Mouse (Mus musculus) midbrain, embryonic 12.5 days (tissue): Measurements from ENCODE around the gene Klf16. TPM values are rescaled to one million over a fixed set of nuclear protein-coding genes. Genes with fewer than 3 reads are reported as not detected.

ENCODE experiments used
- ATAC-seq: fragments of 200-750 bp; cut with Nextera tagmentation; 2 replicates; pipeline ENCODE4 v1.8.0; 2017; ENCODE audit warnings: low read depth, moderate TSS enrichment, moderate library complexity; ENCODE audit not compliant: low FRiP score
- H3K27ac ChIP-seq: fragments of 300-500 bp; sonication (generic); replicated peaks from 2 replicates; pipeline ENCODE4 v1.5.1; 2016; ENCODE audit warnings: mild to moderate bottlenecking
- H3K27me3 ChIP-seq: fragments of 300-500 bp; sonication (generic); 2 replicates; pipeline ENCODE4 v1.6.1; 2016; ENCODE audit warnings: mild to moderate bottlenecking
- H3K36me3 ChIP-seq: fragments of 300-500 bp; sonication (generic); 2 replicates; pipeline ENCODE4 v1.6.1; 2016
- H3K4me1 ChIP-seq: fragments of 300-500 bp; sonication (generic); 2 replicates; pipeline ENCODE4 v1.6.1; 2016
- H3K4me2 ChIP-seq: fragments of 300-500 bp; sonication (generic); replicated peaks from 2 replicates; pipeline ENCODE4 v1.6.1; 2016; ENCODE audit warnings: mild to moderate bottlenecking, moderate library complexity
- H3K4me3 ChIP-seq: fragments of 300-500 bp; sonication (generic); 2 replicates; pipeline ENCODE4 v1.5.1; 2016; ENCODE audit warnings: mild to moderate bottlenecking
- H3K9ac ChIP-seq: fragments of 300-500 bp; sonication (generic); replicated peaks from 2 replicates; pipeline ENCODE4 v1.6.1; 2016; ENCODE audit warnings: mild to moderate bottlenecking, moderate library complexity
- H3K9me3 ChIP-seq: fragments of 300-500 bp; sonication (generic); 2 replicates; pipeline ENCODE4 v1.6.1; 2016; ENCODE audit warnings: mild to moderate bottlenecking
- WGBS: fragments of 180-500 bp; shearing (Covaris S2); methylation state at CpG from one replicate; pipeline ENCODE4 v1.1.7; 2016; 5-methylcytosine and 5-hydroxymethylcytosine counted together
- polyA plus RNA-seq: library from polyadenylated mRNA; unstranded; fragments of >200 nt; fragmentation: Nextera tagmentation; extraction: Ambion mirVana; gene quantifications from 2 replicates; pipeline ENCODE4 v1.2.1, GENCODE M21; 2016

Gene Klf16
- polyA plus RNA-seq, 1 experiment from 2014 or later = 6.1 TPM

DNA sequence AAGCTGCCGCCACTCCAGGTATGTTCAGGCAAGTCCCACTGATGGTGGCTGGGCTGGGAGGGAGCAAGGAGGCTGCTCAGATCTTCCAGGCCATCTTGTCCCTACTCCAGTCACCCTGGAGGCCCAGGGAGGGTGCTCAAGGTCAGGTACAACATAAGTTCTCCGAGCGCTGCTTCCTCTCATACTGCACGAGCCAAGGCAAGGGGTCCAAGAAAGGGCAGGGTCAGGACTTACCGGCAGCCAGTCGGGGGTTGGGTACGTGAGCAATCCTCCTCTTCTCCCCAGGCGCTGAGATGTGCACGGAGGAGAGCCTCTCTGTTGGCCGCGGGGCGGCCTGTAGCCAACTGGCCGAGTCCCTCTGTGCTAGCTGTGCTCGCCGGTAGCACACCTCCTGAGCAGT, 29.6 kb downstream of the Klf16 start:
- no peaks in the 10 kb centered on the region for H3K27me3 ChIP-seq
- no peak overlapping the region for H3K4me3 ChIP-seq
- no peaks in the 10 kb centered on the region for H3K9me3 ChIP-seq
- no peaks in the 10 kb centered on the region for H3K4me1 ChIP-seq
- no peak overlapping the region for H3K4me2 ChIP-seq
- H3K36me3 ChIP-seq = peaks cover 83% of the 10 kb centered on the region
- WGBS = 90% methylated on average over 15 of the region's 15 CpGs
- ATAC-seq = no peak
- no peak overlapping the region for H3K27ac ChIP-seq
- no peak overlapping the region for H3K9ac ChIP-seq

GRCm38 (mm10) chr10:80546945-80547344, 30.2 kb downstream of the Klf16 start:
- peaks cover 89% of the 10 kb centered on the region for H3K36me3 ChIP-seq
- H3K4me2 ChIP-seq = no peak overlapping the region
- H3K9me3 ChIP-seq = no peaks in the 10 kb centered on the region
- H3K4me1 ChIP-seq = no peaks in the 10 kb centered on the region
- H3K27ac ChIP-seq = no peak overlapping the region
- no peak overlapping the region for H3K9ac ChIP-seq
- no peak for ATAC-seq
- H3K27me3 ChIP-seq = no peaks in the 10 kb centered on the region
- no peak overlapping the region for H3K4me3 ChIP-seq
- WGBS = 96% methylated on average over 4 of the region's 4 CpGs

- H3K9me3 ChIP-seq = no peaks in the 10 kb centered on the region
- peaks cover 95% of the 10 kb centered on the region for H3K36me3 ChIP-seq
- 90% methylated on average over 8 of the region's 8 CpGs for WGBS
- H3K27me3 ChIP-seq = no peaks in the 10 kb centered on the region
- no peak overlapping the region for H3K27ac ChIP-seq
- ATAC-seq = no peak
- H3K4me1 ChIP-seq = no peaks in the 10 kb centered on the region
- H3K9ac ChIP-seq = no peak overlapping the region
- no peak overlapping the region for H3K4me2 ChIP-seq
- H3K4me3 ChIP-seq = no peak overlapping the region
Observed at GRCm38 (mm10) chr10:80545590-80545989, 31.5 kb downstream of the Klf16 start.

GRCm38 (mm10) chr10:80543873-80544272, 33.2 kb downstream of the Klf16 start:
- Histone ChIP-seq H3K27me3 (peaks cover 3% of the 10 kb centered on the region), H3K4me2 (no peak overlapping the region), H3K4me3 (no peak overlapping the region), H3K9me3 (no peaks in the 10 kb centered on the region), H3K4me1 (peaks cover 2% of the 10 kb centered on the region; the same call in 1 of the 2 replicates), H3K27ac (no peak overlapping the region), H3K9ac (no peak overlapping the region), H3K36me3 (peaks cover 78% of the 10 kb centered on the region)
- no peak for ATAC-seq
- 94% methylated on average over 14 of the region's 14 CpGs for WGBS

DNA sequence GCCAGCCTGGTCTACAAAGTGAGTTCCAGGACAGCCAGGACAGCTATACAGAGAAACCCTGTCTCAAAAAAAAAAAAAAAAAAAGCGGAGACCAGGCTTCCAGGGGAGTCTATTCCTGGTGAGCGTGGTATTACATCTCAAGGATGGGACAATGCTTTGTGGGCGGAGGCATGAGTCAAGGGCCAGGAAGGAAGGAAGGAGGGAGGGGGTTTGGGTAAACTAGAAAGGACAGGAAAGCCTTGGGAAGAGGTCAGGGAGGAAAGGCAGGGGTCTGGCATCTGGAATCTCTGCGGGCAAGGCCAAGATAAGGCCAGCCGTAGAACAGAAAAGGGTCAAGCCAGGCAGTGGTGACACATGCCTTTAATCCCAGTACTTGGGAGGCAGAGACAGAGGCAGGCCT, 37.6 kb downstream of the Klf16 start:
- no peak for ATAC-seq
- Histone ChIP-seq H3K4me3 (no peak overlapping the region), H3K9me3 (no peaks in the 10 kb centered on the region)

DNA sequence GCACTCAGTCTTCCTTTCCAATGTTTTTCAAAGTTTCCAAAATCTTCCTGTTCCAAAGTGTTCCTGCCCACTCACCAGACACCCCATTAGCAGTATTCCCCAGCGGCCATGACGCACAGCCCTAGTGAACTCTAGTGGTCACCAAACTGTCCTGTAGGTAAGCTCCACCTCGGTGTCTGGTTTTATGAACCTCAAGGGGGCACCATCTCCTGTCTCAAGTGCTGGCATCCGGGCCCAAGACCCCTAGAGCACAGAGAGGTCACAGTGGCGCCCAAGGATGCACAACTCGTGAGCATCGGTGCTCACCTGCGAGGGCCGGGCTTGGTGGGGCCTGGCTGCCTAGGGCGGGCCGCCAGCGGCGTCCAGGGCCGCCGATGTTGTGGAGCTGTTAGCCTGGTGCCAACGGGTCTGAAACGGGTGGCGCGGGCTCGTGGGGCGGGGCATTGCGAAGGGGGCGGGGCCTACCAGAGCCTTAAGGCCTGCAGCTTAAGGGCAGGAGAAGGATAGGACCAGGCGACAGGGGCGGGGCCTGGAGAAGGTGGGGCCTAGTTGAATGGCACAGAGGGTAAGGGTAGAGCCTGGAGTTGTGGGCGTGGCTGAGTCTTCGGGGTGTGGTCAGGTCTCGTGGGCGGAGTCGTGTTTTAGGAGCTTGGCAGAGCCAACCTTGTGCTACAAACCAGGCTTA, 38.3 kb downstream of the Klf16 start, which contains the start of gene Atp8b3:
Gene Atp8b3 (minus strand): TSS at position 415 of the 685 bp plus-strand sequence.
- 2% methylated on average over 30 of the region's 30 CpGs for WGBS
- Histone ChIP-seq H3K4me3 (peak within 1 kb of the TSS; percentile 25), H3K27me3 (peaks cover 46% of the 10 kb centered on the region), H3K9me3 (no peaks in the 10 kb centered on the region), H3K27ac (no peak within 1 kb of the TSS), H3K4me1 (peaks cover 5% of the 10 kb centered on the region; the same call in 1 of the 2 replicates), H3K4me2 (peak within 1 kb of the TSS; percentile 38), H3K36me3 (peaks cover 29% of the 10 kb centered on the region), H3K9ac (no peak within 1 kb of the TSS)
- ATAC-seq = peak; percentile 70; the same call in 1 of the 2 replicates

More for the DNA sequence above, 37.6 kb downstream of the Klf16 start:
- H3K9ac ChIP-seq = no peak overlapping the region
- peaks cover 5% of the 10 kb centered on the region; the same call in 1 of the 2 replicates for H3K4me1 ChIP-seq
- peaks cover 44% of the 10 kb centered on the region for H3K27me3 ChIP-seq
- 51% methylated on average over 5 of the region's 5 CpGs for WGBS
- peaks cover 35% of the 10 kb centered on the region for H3K36me3 ChIP-seq
- no peak overlapping the region for H3K27ac ChIP-seq
- no peak overlapping the region for H3K4me2 ChIP-seq

- Histone ChIP-seq H3K27ac (no peak overlapping the region), H3K4me1 (peaks cover 5% of the 10 kb centered on the region; the same call in 1 of the 2 replicates), H3K4me3 (no peak overlapping the region), H3K27me3 (peaks cover 46% of the 10 kb centered on the region), H3K9ac (no peak overlapping the region), H3K36me3 (peaks cover 22% of the 10 kb centered on the region), H3K9me3 (no peaks in the 10 kb centered on the region), H3K4me2 (no peak overlapping the region)
- WGBS = 61% methylated on average over 5 of the region's 5 CpGs
- ATAC-seq = no peak
Observed at GRCm38 (mm10) chr10:80538180-80538579, 38.9 kb downstream of the Klf16 start.

- Histone ChIP-seq H3K36me3 (no peaks in the 10 kb centered on the region), H3K4me3 (no peak overlapping the region), H3K9ac (no peak overlapping the region), H3K4me1 (peaks cover 5% of the 10 kb centered on the region; the same call in 1 of the 2 replicates), H3K4me2 (no peak overlapping the region), H3K27ac (no peak overlapping the region), H3K27me3 (peaks cover 47% of the 10 kb centered on the region), H3K9me3 (no peaks in the 10 kb centered on the region)
- ATAC-seq = no peak
- 11% methylated on average over 13 of the region's 13 CpGs for WGBS
Observed at GRCm38 (mm10) chr10:80535711-80536110, 41.4 kb downstream of the Klf16 start.

DNA sequence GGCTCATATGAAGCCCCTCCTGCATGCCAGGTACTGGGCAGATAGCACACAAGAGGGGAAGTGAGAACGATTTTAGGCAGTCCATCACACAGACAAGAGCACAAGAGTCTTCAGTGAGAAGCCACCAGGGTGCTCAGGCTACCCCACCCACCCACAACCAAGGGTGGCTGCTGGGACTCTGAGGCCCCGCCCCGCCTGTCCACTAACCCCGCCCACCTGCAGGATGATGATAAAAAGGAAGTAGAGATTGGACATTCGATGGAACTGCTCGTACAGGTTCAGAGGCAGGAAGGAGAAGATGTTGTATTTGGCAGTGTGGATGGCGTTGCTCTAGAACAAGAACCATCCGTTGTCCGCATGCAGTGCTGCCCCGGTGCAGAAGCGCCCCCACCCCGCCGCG, 42.0 kb downstream of the Klf16 start:
- Histone ChIP-seq H3K9ac (no peak overlapping the region), H3K27ac (no peak overlapping the region), H3K36me3 (no peaks in the 10 kb centered on the region), H3K27me3 (peaks cover 49% of the 10 kb centered on the region), H3K4me1 (peaks cover 5% of the 10 kb centered on the region; the same call in 1 of the 2 replicates), H3K9me3 (no peaks in the 10 kb centered on the region), H3K4me2 (no peak overlapping the region), H3K4me3 (no peak overlapping the region)
- no peak for ATAC-seq
- 15% methylated on average over 14 of the region's 14 CpGs for WGBS

DNA sequence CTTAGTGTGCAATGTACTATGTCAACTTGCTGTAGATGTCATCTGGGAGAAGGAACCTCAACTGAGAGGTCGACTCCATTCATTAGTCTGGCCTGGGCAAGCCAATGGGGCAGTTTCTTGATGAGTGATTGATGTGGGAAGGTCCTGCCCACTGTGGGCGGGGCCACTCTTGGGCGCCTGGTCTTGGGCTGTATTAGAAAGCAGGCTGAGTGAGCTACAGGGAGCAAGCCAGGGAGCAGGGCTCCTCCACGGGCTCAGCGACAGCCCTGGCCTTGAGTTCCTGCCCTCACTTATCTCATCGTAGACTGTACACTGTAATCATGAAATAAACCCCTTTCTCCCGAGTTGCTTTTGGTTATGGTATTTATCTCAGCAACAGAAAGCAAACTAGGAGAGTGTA, 43.4 kb downstream of the Klf16 start:
- WGBS = 21% methylated on average over 7 of the region's 7 CpGs
- peaks cover 1% of the 10 kb centered on the region; the same call in 1 of the 2 replicates for H3K4me1 ChIP-seq
- H3K9me3 ChIP-seq = no peaks in the 10 kb centered on the region
- peaks cover 44% of the 10 kb centered on the region for H3K27me3 ChIP-seq
- no peak overlapping the region for H3K9ac ChIP-seq
- no peak overlapping the region for H3K4me2 ChIP-seq
- H3K27ac ChIP-seq = no peak overlapping the region
- H3K4me3 ChIP-seq = no peak overlapping the region
- ATAC-seq = no peak
- no peaks in the 10 kb centered on the region for H3K36me3 ChIP-seq

GRCm38 (mm10) chr10:80532783-80533182, 44.3 kb downstream of the Klf16 start:
- peaks cover 36% of the 10 kb centered on the region for H3K27me3 ChIP-seq
- ATAC-seq = no peak
- H3K27ac ChIP-seq = no peak overlapping the region
- H3K4me2 ChIP-seq = no peak overlapping the region
- no peaks in the 10 kb centered on the region for H3K9me3 ChIP-seq
- 87% methylated on average over 11 of the region's 11 CpGs for WGBS
- H3K4me1 ChIP-seq = no peaks in the 10 kb centered on the region
- no peak overlapping the region for H3K4me3 ChIP-seq
- H3K9ac ChIP-seq = no peak overlapping the region
- H3K36me3 ChIP-seq = no peaks in the 10 kb centered on the region

DNA sequence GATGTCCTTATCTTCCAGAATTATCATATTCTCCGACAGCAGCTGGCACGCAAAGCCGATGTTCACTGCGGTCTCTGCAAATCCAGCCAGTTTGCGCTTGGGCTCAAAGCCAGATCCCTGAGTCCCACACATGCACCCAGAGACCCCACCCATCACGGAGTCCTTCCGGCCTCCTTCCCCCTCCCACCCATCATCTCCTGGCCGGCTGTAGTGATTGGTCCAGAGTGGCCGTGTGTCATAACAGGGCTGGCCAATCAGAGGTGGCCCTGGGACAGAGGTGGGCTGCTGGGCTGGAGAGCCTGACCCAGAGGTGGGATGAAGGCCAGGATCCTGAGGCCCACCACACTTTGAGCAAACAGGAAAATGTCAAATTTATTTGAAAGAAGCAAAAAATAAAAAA, 50.9 kb downstream of the Klf16 start:
- peaks cover 3% of the 10 kb centered on the region; the same call in 1 of the 2 replicates for H3K27me3 ChIP-seq
- H3K4me2 ChIP-seq = peak overlapping the region; percentile 42
- WGBS = 21% methylated on average over 9 of the region's 9 CpGs
- H3K36me3 ChIP-seq = no peaks in the 10 kb centered on the region
- no peak overlapping the region for H3K9ac ChIP-seq
- peak; percentile 88 for ATAC-seq
- peak overlapping the region; percentile 25 for H3K4me3 ChIP-seq
- 0 out of 2 replicates have a peak, but pooled peaks cover 3% of the 10 kb centered on the region for H3K9me3 ChIP-seq
- no peak overlapping the region for H3K27ac ChIP-seq
- H3K4me1 ChIP-seq = peaks cover 5% of the 10 kb centered on the region; the same call in 1 of the 2 replicates
